Mouse (Mus musculus) limb, embryonic 13.5 days (tissue): ENCODE data around the gene Hoxb6. TPM values are rescaled to one million over a fixed set of nuclear protein-coding genes. Genes with fewer than 3 reads are reported as not detected.

Experiments used
- ATAC-seq: fragments of 200-750 bp; cut with Nextera tagmentation; 2 replicates; pipeline ENCODE4 v1.8.0; 2017; ENCODE audit warnings: low read depth, moderate number of reproducible peaks, moderate TSS enrichment; ENCODE audit not compliant: low FRiP score
- H3K27ac ChIP-seq: fragments of 300-500 bp; sonication (generic); 2 replicates; pipeline ENCODE4 v1.5.1; 2015; ENCODE audit warnings: inconsistent platforms, mild to moderate bottlenecking, moderate library complexity
- H3K27me3 ChIP-seq: fragments of 300-500 bp; sonication (generic); 2 replicates; pipeline ENCODE4 v1.6.1; 2015; ENCODE audit warnings: mild to moderate bottlenecking, inconsistent platforms
- H3K36me3 ChIP-seq: fragments of 300-500 bp; sonication (generic); 2 replicates; pipeline ENCODE4 v1.6.1; 2015; ENCODE audit warnings: inconsistent platforms, mild to moderate bottlenecking, moderate library complexity
- H3K4me1 ChIP-seq: fragments of 300-500 bp; sonication (generic); 2 replicates; pipeline ENCODE4 v1.6.1; 2015; ENCODE audit warnings: inconsistent platforms
- H3K4me2 ChIP-seq: fragments of 300-500 bp; sonication (generic); replicated peaks from 2 replicates; pipeline ENCODE4 v1.6.1; 2015; ENCODE audit warnings: inconsistent platforms, mild to moderate bottlenecking, moderate library complexity
- H3K4me3 ChIP-seq: fragments of 300-500 bp; sonication (generic); 2 replicates; pipeline ENCODE4 v1.5.1; 2015; ENCODE audit warnings: moderate library complexity, mild to moderate bottlenecking, inconsistent platforms
- H3K9ac ChIP-seq: fragments of 300-500 bp; sonication (generic); 2 replicates; pipeline ENCODE4 v1.6.1; 2015; ENCODE audit warnings: mild to moderate bottlenecking, inconsistent platforms
- H3K9me3 ChIP-seq: fragments of 300-500 bp; sonication (generic); 2 replicates; pipeline ENCODE4 v1.6.1; 2016; ENCODE audit warnings: inconsistent platforms
- WGBS: fragments of 180-500 bp; shearing (Covaris S2); methylation state at CpG from one replicate; pipeline ENCODE4 v1.1.7; 2015; 5-methylcytosine and 5-hydroxymethylcytosine counted together
- polyA plus RNA-seq: library from polyadenylated mRNA; unstranded; fragments of >200 nt; fragmentation: Nextera tagmentation; extraction: Ambion mirVana; gene quantifications from 2 replicates; pipeline ENCODE4 v1.2.1, GENCODE M21; 2015

Hoxb6 gene
- polyA plus RNA-seq, 1 experiment from 2014 or later, result 1.4 TPM

DNA sequence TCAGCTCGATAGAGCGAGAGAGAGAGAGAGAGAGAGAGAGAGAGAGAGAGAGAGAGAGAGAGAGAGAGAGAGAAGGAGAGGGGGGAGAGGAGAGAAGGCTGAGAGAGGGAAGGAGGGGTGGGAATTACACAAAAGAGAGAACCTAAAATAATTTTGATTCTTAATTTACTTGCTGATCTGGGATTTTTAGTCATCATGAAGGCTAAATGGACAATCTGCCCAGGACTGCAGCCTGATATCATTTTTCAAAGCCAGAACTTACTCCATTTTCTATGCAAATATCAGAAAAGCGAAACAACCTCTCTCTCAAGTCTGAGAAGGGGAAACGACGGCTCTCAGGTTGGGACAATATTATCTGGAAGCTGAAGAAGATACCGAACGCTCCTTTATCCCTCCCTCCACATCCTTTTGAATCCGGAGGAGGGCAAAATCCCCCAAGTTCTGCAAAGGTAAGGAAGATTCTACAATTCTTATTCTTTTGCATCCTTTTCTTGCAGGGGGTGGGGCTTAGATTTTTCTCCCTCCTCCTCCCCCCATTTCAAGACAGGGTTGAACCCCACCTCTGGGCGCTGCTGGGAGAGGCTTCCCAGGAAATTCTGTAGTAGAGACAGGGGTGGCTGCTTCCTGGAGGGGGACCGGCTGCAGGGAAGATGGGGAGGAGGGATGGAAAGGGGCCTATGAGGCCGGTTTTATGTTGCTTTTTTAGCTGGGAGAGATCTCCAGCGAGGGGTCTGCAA lies 457 bp downstream of the Hoxb6 start:
- H3K27me3 ChIP-seq, result peaks cover 98% of the 10 kb centered on the region
- no peaks in the 10 kb centered on the region for H3K9me3 ChIP-seq
- 2% methylated on average over 12 of the region's 12 CpGs for whole genome bisulfite sequencing
- H3K4me2 ChIP-seq, result peak overlapping the region; percentile 21
- H3K9ac ChIP-seq, result peak overlapping the region; percentile 8; the same call in 1 of the 2 replicates
- H3K27ac ChIP-seq, result no peak overlapping the region
- H3K4me3 ChIP-seq, result peak overlapping the region; percentile 24
- H3K4me1 ChIP-seq, result no peaks in the 10 kb centered on the region
- no peaks in the 10 kb centered on the region for H3K36me3 ChIP-seq
- ATAC-seq, result no peak

- WGBS, result 2% methylated on average over 22 of the region's 22 CpGs
- H3K4me2 ChIP-seq, result peak overlapping the region; percentile 21
- no peaks in the 10 kb centered on the region for H3K4me1 ChIP-seq
- peak overlapping the region; percentile 8; the same call in 1 of the 2 replicates for H3K9ac ChIP-seq
- H3K27me3 ChIP-seq, result peaks cover 98% of the 10 kb centered on the region
- H3K36me3 ChIP-seq, result no peaks in the 10 kb centered on the region
- no peak overlapping the region for H3K27ac ChIP-seq
- ATAC-seq, result no peak
- no peaks in the 10 kb centered on the region for H3K9me3 ChIP-seq
- H3K4me3 ChIP-seq, result peak overlapping the region; percentile 24
Measured at GRCm38 (mm10) chr11:96293302-96293921, 1.1 kb downstream of the Hoxb6 start.

GRCm38 (mm10) chr11:96294245-96295091 lies 2.2 kb downstream of the Hoxb6 start:
- H3K9me3 ChIP-seq, result no peaks in the 10 kb centered on the region
- under 1% methylated on average over 32 of the region's 32 CpGs for WGBS
- H3K4me2 ChIP-seq, result peak overlapping the region; percentile 37
- no peaks in the 10 kb centered on the region for H3K36me3 ChIP-seq
- H3K4me3 ChIP-seq, result peak overlapping the region; percentile 24
- peaks cover 7% of the 10 kb centered on the region for H3K4me1 ChIP-seq
- ATAC-seq, result peak; percentile 24; the same call in 1 of the 2 replicates
- peaks cover 98% of the 10 kb centered on the region for H3K27me3 ChIP-seq
- no peak overlapping the region for H3K9ac ChIP-seq
- no peak overlapping the region for H3K27ac ChIP-seq

- Histone ChIP-seq H3K9ac (no peak overlapping the region), H3K27ac (no peak overlapping the region), H3K36me3 (no peaks in the 10 kb centered on the region), H3K4me2 (peak overlapping the region; percentile 42), H3K4me3 (peak overlapping the region; percentile 24), H3K4me1 (peaks cover 7% of the 10 kb centered on the region), H3K9me3 (no peaks in the 10 kb centered on the region), H3K27me3 (peaks cover 98% of the 10 kb centered on the region)
- ATAC-seq, result no peak
- WGBS, result under 1% methylated on average over 30 of the region's 30 CpGs
Measured at GRCm38 (mm10) chr11:96295092-96295835, 3.0 kb downstream of the Hoxb6 start.

DNA sequence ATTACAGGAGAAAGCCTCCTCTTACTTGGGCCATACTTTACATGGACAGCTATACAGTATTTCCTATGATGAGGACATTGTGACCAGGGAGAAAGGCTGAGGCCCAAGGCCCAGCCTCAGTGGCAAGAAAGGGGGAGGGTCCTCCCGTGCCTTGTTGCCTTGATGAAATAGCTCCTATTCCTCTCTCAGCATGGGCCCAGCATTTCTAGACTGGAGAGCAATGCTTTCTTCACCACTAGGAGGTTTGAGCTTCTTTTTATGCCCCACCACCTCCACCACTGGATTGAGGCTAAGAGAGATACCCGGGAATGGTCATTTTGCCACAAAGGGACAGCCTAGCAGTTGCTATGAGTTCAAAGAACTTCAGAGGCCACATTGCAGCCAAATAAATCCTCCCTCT lies 4.7 kb downstream of the Hoxb6 start:
- Histone ChIP-seq H3K4me1 (peaks cover 13% of the 10 kb centered on the region), H3K27me3 (peaks cover 100% of the 10 kb centered on the region), H3K9ac (no peak overlapping the region), H3K4me2 (no peak overlapping the region), H3K27ac (no peak overlapping the region), H3K9me3 (no peaks in the 10 kb centered on the region), H3K36me3 (no peaks in the 10 kb centered on the region), H3K4me3 (no peak overlapping the region)
- ATAC-seq, result no peak
- 9% methylated on average over 2 of the region's 2 CpGs for WGBS

GRCm38 (mm10) chr11:96297428-96297827 lies 5.2 kb downstream of the Hoxb6 start:
- 8% methylated on average over 3 of the region's 3 CpGs for WGBS
- peaks cover 13% of the 10 kb centered on the region for H3K4me1 ChIP-seq
- H3K4me3 ChIP-seq, result no peak overlapping the region
- H3K27ac ChIP-seq, result no peak overlapping the region
- no peaks in the 10 kb centered on the region for H3K36me3 ChIP-seq
- H3K9me3 ChIP-seq, result no peaks in the 10 kb centered on the region
- no peak overlapping the region for H3K9ac ChIP-seq
- H3K4me2 ChIP-seq, result no peak overlapping the region
- peaks cover 100% of the 10 kb centered on the region for H3K27me3 ChIP-seq
- ATAC-seq, result no peak

GRCm38 (mm10) chr11:96297968-96298635 lies 5.8 kb downstream of the Hoxb6 start:
- H3K9ac ChIP-seq, result no peak overlapping the region
- no peaks in the 10 kb centered on the region for H3K9me3 ChIP-seq
- peaks cover 13% of the 10 kb centered on the region for H3K4me1 ChIP-seq
- no peaks in the 10 kb centered on the region for H3K36me3 ChIP-seq
- H3K27me3 ChIP-seq, result peaks cover 100% of the 10 kb centered on the region
- H3K4me3 ChIP-seq, result no peak overlapping the region
- 5% methylated on average over 11 of the region's 11 CpGs for WGBS
- H3K27ac ChIP-seq, result no peak overlapping the region
- no peak overlapping the region for H3K4me2 ChIP-seq
- no peak for ATAC-seq

DNA sequence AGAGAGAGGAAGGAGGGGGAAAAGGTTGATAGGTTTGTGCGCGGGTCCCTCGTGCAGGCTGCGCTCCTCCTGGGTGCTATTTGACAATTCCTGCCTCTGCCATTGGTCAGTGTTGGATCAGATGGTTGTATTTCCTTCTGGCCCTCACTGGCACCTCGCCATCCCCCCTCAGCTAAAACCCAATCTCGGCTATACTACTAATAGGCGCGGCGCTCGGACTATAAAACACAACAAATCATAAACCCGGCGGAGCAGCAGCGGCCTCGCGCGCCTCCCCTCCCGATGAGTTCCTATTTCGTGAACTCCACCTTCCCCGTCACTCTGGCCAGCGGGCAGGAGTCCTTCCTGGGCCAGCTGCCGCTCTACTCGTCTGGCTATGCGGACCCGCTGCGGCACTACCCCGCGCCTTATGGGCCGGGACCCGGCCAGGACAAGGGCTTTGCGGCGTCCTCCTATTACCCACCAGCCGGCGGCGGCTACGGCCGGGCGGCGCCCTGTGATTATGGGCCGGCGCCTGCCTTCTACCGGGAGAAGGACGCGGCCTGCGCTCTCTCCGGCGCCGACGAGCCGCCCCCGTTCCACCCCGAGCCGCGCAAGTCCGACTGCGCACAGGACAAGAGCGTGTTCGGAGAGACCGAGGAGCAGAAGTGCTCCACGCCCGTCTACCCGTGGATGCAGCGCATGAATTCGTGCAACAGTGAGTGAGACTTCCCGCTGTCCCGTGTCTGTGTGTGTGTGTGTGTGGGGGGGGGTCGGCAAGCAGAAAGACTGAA lies 6.8 kb downstream of the Hoxb6 start:
- peak overlapping the region; percentile 30 for H3K4me3 ChIP-seq
- no peaks in the 10 kb centered on the region for H3K9me3 ChIP-seq
- H3K27ac ChIP-seq, result no peak overlapping the region
- no peaks in the 10 kb centered on the region for H3K36me3 ChIP-seq
- peaks cover 19% of the 10 kb centered on the region for H3K4me1 ChIP-seq
- H3K4me2 ChIP-seq, result peak overlapping the region; percentile 55
- no peak for ATAC-seq
- H3K27me3 ChIP-seq, result peaks cover 100% of the 10 kb centered on the region
- H3K9ac ChIP-seq, result 0 out of 2 replicates have a peak overlapping the region, but pooled peaks have one; percentile 35
- WGBS, result under 1% methylated on average over 65 of the region's 66 CpGs

DNA sequence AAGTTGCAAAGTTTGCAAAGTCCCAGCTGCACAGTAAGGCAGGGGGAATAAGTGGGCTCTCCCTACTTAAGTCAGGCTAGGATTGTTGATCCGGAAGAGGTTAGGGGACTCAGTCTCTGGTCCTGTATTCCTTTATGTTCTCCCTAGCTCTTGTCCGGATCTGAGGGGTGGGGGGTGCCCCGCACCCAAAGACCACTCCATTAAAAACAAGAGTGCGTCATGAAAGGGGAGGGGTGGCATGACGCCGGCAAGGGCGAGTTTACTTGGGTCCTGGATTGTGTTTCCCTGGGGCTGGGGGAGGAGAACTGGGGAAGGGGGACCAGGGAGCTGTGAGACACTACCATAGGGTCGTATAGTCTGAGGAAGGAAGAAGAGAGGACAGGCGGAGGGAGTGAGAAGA lies 7.5 kb downstream of the Hoxb6 start:
- Histone ChIP-seq H3K9me3 (no peaks in the 10 kb centered on the region), H3K4me3 (no peak overlapping the region; the same call in 1 of the 2 replicates), H3K9ac (no peak overlapping the region), H3K4me1 (peaks cover 19% of the 10 kb centered on the region), H3K4me2 (peak overlapping the region; percentile 55), H3K27ac (no peak overlapping the region), H3K27me3 (peaks cover 100% of the 10 kb centered on the region), H3K36me3 (no peaks in the 10 kb centered on the region)
- WGBS, result 3% methylated on average over 9 of the region's 9 CpGs
- ATAC-seq, result no peak

GRCm38 (mm10) chr11:96300354-96301063 lies 8.2 kb downstream of the Hoxb6 start:
- H3K4me1 ChIP-seq, result peaks cover 19% of the 10 kb centered on the region
- H3K27me3 ChIP-seq, result peaks cover 100% of the 10 kb centered on the region
- H3K9ac ChIP-seq, result no peak overlapping the region
- 2% methylated on average over 35 of the region's 35 CpGs for WGBS
- peak overlapping the region; percentile 34 for H3K4me2 ChIP-seq
- peak overlapping the region; percentile 19 for H3K4me3 ChIP-seq
- no peak for ATAC-seq
- no peaks in the 10 kb centered on the region for H3K36me3 ChIP-seq
- H3K9me3 ChIP-seq, result no peaks in the 10 kb centered on the region
- H3K27ac ChIP-seq, result no peak overlapping the region
